In the genomic region with DNA sequence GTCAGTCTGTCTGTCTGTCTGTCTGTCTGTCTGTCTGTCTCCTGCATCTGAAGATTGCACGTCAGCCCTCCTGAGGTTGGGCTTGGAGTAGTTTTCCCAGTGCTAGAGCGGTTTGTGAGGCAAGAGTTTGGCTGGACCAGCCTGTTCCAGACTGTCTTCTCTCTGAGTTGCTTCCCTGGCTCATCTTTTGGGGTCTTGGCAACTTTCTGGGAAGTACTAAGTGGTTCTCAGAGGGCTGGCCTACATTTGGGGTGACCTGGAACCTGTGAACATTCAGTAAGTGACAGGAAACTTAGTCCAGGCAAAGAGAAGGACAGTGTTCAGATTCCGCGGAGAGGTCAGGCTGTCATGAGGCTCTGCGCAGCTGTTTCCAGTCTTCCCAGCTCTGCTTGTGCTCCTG, we compare ENCODE assay signal across 15 mouse cellular contexts. TPM values are rescaled to one million over a fixed set of nuclear protein-coding genes. Genes with fewer than 3 reads are reported as not detected.
DNase-seq lines count a peak whose midpoint lies in the region; ATAC-seq and TF ChIP-seq lines count a peak whose summit lies in the region.
"Had no signal": no experiment of that assay in that cellular context is flagged by ENCODE, and none has a peak within 500 bp of the region (broad histone marks: within the 10 kb centered on the region; RNA-seq: fewer than 3 reads in every experiment).

No protein-coding gene starts in this region.

- H3K36me3 ChIP-seq in kidney, postnatal 0 days (ENCODE audit: insufficient read depth, low read length) = peaks cover 21% of the 10 kb centered on the region
- H3K36me3 ChIP-seq in liver, embryonic 11.5 days (ENCODE audit: control insufficient read depth, insufficient read depth, low read length) = peaks cover 38% of the 10 kb centered on the region
- H3K36me3 ChIP-seq in small intestine, adult 2 months (ENCODE audit: control insufficient read depth, insufficient read depth, low read length) = peaks cover 56% of the 10 kb centered on the region

- peak overlapping the region; percentile 48 for H3K27ac ChIP-seq in cerebellum, adult 2 months (ENCODE audit: insufficient read depth, low read length)
- peak overlapping the region; percentile 82 for H3K27ac ChIP-seq in kidney, postnatal 0 days
- H3K27ac ChIP-seq in liver, embryonic 11.5 days (ENCODE audit: low read depth, low read length) = peak overlapping the region; percentile 89
- peak overlapping the region; percentile 98 for H3K27ac ChIP-seq in small intestine, adult 2 months (ENCODE audit: insufficient read depth, low read depth, low read length)
- H3K27ac ChIP-seq: limb, embryonic 13.5 days had no signal

- no peaks in the 10 kb centered on the region for H3K27me3 ChIP-seq in cerebellum, adult 2 months (ENCODE audit: control insufficient read depth, insufficient read depth, low read length)
- no peaks in the 10 kb centered on the region for H3K27me3 ChIP-seq in kidney, postnatal 0 days (ENCODE audit: insufficient read depth, low read length)
- no peaks in the 10 kb centered on the region for H3K27me3 ChIP-seq in liver, embryonic 11.5 days (replicated peaks; ENCODE audit: control insufficient read depth, insufficient read depth, low read length)
- H3K27me3 ChIP-seq in small intestine, adult 2 months (ENCODE audit: control insufficient read depth, insufficient read depth, low read length) = no peaks in the 10 kb centered on the region
- H3K27me3 ChIP-seq: limb, embryonic 13.5 days had no signal

- DNase-seq in cerebellum, adult 2 months = no peak
- no peak for DNase-seq in cerebellum, postnatal 14 days
- DNase-seq in kidney, postnatal 0 days (ENCODE audit: low spot score) = no peak
- no peak for DNase-seq in kidney, adult 8-10 months
- DNase-seq in liver, embryonic 11.5 days (ENCODE audit: low spot score) = no peak
- DNase-seq in retina, embryonic 14.5 days (ENCODE audit: low spot score) = no peak
- DNase-seq in layer of hippocampus, postnatal 10 days (ENCODE audit: low spot score in 2 of 2) = no peak
- DNase-seq: adrenal gland, postnatal 10 days; cerebellum, postnatal 10 days; heart, postnatal 4 days; midbrain, embryonic 14.5 days; thymus, adult 18-20 months had no signal

- H3K9me3 ChIP-seq in kidney, postnatal 0 days (replicated peaks; ENCODE audit: low read length) = no peaks in the 10 kb centered on the region
- no peaks in the 10 kb centered on the region for H3K9me3 ChIP-seq in liver, embryonic 11.5 days (ENCODE audit: control insufficient read depth, low read length)
- H3K9me3 ChIP-seq: limb, embryonic 13.5 days had no signal

- ATAC-seq in kidney, postnatal 0 days (replicated peaks; ENCODE audit: low FRiP score, low read depth) = no peak
- no peak for ATAC-seq in liver, embryonic 11.5 days (replicated peaks; ENCODE audit: low FRiP score)
- ATAC-seq: forebrain, embryonic 14.5 days had no signal

- TF ChIP-seq POLR2A in cerebellum, adult 2 months (IDR thresholded peaks at IDR 0.05; ENCODE audit: borderline replicate concordance, insufficient read depth, low read length) = no peak
- TF ChIP-seq POLR2A in small intestine, adult 2 months (IDR thresholded peaks at IDR 0.05; ENCODE audit: low read depth, low read length) = no peak

- no peak overlapping the region for H3K4me3 ChIP-seq in cerebellum, adult 2 months (replicated peaks; ENCODE audit: insufficient read depth, low read depth, low read length)
- no peak overlapping the region for H3K4me3 ChIP-seq in kidney, postnatal 0 days (replicated peaks; ENCODE audit: low read depth, low read length)
- H3K4me3 ChIP-seq in liver, embryonic 11.5 days (ENCODE audit: low read depth, low read length) = no peak overlapping the region
- no peak overlapping the region for H3K4me3 ChIP-seq in small intestine, adult 2 months (ENCODE audit: low read depth, low read length)
- H3K4me3 ChIP-seq: limb, embryonic 13.5 days had no signal

- H3K9ac ChIP-seq in kidney, postnatal 0 days (ENCODE audit: low read depth, low read length) = no peak overlapping the region
- no peak overlapping the region; the same call in 1 of the 2 replicates for H3K9ac ChIP-seq in liver, embryonic 11.5 days (ENCODE audit: low read depth, low read length)
- H3K9ac ChIP-seq: limb, embryonic 13.5 days had no signal

- TF ChIP-seq CTCF in cerebellum, adult 2 months (IDR thresholded peaks at IDR 0.05; ENCODE audit: borderline replicate concordance, insufficient read depth, low read depth, low read length) = no peak
- no peak for TF ChIP-seq CTCF in kidney, postnatal 0 days (IDR thresholded peaks at IDR 0.05; ENCODE audit: low read depth)
- no peak for TF ChIP-seq CTCF in small intestine, adult 2 months (IDR thresholded peaks at IDR 0.05; ENCODE audit: extremely low read depth, insufficient read length, insufficient replicate concordance, low read depth, low read length)

- WGBS in cerebellum, adult 2 months = 72% methylated on average over 5 of the region's 5 CpGs
- WGBS in kidney, postnatal 0 days = 84% methylated on average over 5 of the region's 5 CpGs
- 91% methylated on average over 5 of the region's 5 CpGs for WGBS in liver, embryonic 11.5 days
- WGBS in small intestine, adult 2 months = 90% methylated on average over 5 of the region's 5 CpGs

- H3K4me1 ChIP-seq in cerebellum, adult 2 months (ENCODE audit: control insufficient read depth, insufficient read depth, low read length) = peaks cover 46% of the 10 kb centered on the region
- no peaks in the 10 kb centered on the region for H3K4me1 ChIP-seq in kidney, postnatal 0 days (replicated peaks; ENCODE audit: insufficient read depth, low read length)
- H3K4me1 ChIP-seq in liver, embryonic 11.5 days (replicated peaks; ENCODE audit: control insufficient read depth, insufficient read depth, low read length) = peaks cover 57% of the 10 kb centered on the region
- peaks cover 44% of the 10 kb centered on the region for H3K4me1 ChIP-seq in small intestine, adult 2 months (ENCODE audit: control insufficient read depth, insufficient read depth, insufficient read length, low read length)

- H3K4me2 ChIP-seq in kidney, postnatal 0 days (ENCODE audit: low read length) = no peak overlapping the region
- no peak overlapping the region for H3K4me2 ChIP-seq in liver, embryonic 11.5 days
- H3K4me2 ChIP-seq: limb, embryonic 13.5 days had no signal

RNA-seq across cellular contexts. Expression of a gene that starts 14.0 kb away (rescaled TPM):
- 33.1 and 36.5 TPM in 2 replicates for polyA plus RNA-seq in cerebellum, adult 2 months (2012; rRNA removed)
- polyA plus RNA-seq in kidney, postnatal 0 days (2015; fragmentation: Nextera tagmentation; extraction: Ambion mirVana) = 1.0 TPM in 2 replicates
- 0.26 and 1.2 TPM in 2 replicates for polyA plus RNA-seq in liver, embryonic 11.5 days (2014; fragmentation: Nextera tagmentation; extraction: Ambion mirVana)
- 26.0 and 53.2 TPM in 2 replicates for polyA plus RNA-seq in small intestine, adult 2 months (2012; rRNA removed)
- total RNA-seq in layer of hippocampus, postnatal 10 days (2021) = 1 to 10 TPM; 5.0 TPM

RNA-seq across cellular contexts. Expression of a gene that starts 15.7 kb away (rescaled TPM):
- 168 and 220 TPM in 2 replicates for polyA plus RNA-seq in cerebellum, adult 2 months (2012; rRNA removed)
- polyA plus RNA-seq in kidney, postnatal 0 days (2015; fragmentation: Nextera tagmentation; extraction: Ambion mirVana) = 64.2 and 73.4 TPM in 2 replicates
- polyA plus RNA-seq in liver, embryonic 11.5 days (2014; fragmentation: Nextera tagmentation; extraction: Ambion mirVana) = 96.5 and 105 TPM in 2 replicates
- 315 and 714 TPM in 2 replicates for polyA plus RNA-seq in small intestine, adult 2 months (2012; rRNA removed)
- total RNA-seq in layer of hippocampus, postnatal 10 days (2021) = 10 to 100 TPM; 75.1 to 82.7 TPM

RNA-seq across cellular contexts. Expression of a gene that starts 42.5 kb away (rescaled TPM):
- 84.1 and 85.5 TPM in 2 replicates for polyA plus RNA-seq in cerebellum, adult 2 months (2012; rRNA removed)
- polyA plus RNA-seq in kidney, postnatal 0 days (2015; fragmentation: Nextera tagmentation; extraction: Ambion mirVana) = 51.9 and 54.6 TPM in 2 replicates
- polyA plus RNA-seq in liver, embryonic 11.5 days (2014; fragmentation: Nextera tagmentation; extraction: Ambion mirVana) = 53.8 and 59.7 TPM in 2 replicates
- 23.6 and 38.5 TPM in 2 replicates for polyA plus RNA-seq in small intestine, adult 2 months (2012; rRNA removed)
- 10 to 100 TPM; 72.0 to 73.6 TPM for total RNA-seq in layer of hippocampus, postnatal 10 days (2021)

RNA-seq across cellular contexts. Expression of a gene that starts 48.7 kb away (rescaled TPM):
- 317 and 326 TPM in 2 replicates for polyA plus RNA-seq in cerebellum, adult 2 months (2012; rRNA removed)
- 12.2 and 13.5 TPM in 2 replicates for polyA plus RNA-seq in kidney, postnatal 0 days (2015; fragmentation: Nextera tagmentation; extraction: Ambion mirVana)
- 12.9 and 14.2 TPM in 2 replicates for polyA plus RNA-seq in liver, embryonic 11.5 days (2014; fragmentation: Nextera tagmentation; extraction: Ambion mirVana)
- polyA plus RNA-seq in small intestine, adult 2 months (2012; rRNA removed) = 41.0 and 77.3 TPM in 2 replicates
- total RNA-seq in layer of hippocampus, postnatal 10 days (2021) = 10 to 100 TPM; 79.3 to 86.2 TPM

RNA-seq across cellular contexts. Expression of a gene that starts 50.8 kb away (rescaled TPM):
- 40.8 and 41.1 TPM in 2 replicates for polyA plus RNA-seq in cerebellum, adult 2 months (2012; rRNA removed)
- 7.0 and 7.8 TPM in 2 replicates for polyA plus RNA-seq in kidney, postnatal 0 days (2015; fragmentation: Nextera tagmentation; extraction: Ambion mirVana)
- polyA plus RNA-seq in liver, embryonic 11.5 days (2014; fragmentation: Nextera tagmentation; extraction: Ambion mirVana) = 10.4 and 13.5 TPM in 2 replicates
- polyA plus RNA-seq in small intestine, adult 2 months (2012; rRNA removed) = 37.0 and 68.8 TPM in 2 replicates
- total RNA-seq in layer of hippocampus, postnatal 10 days (2021) = 10 to 100 TPM; 31.3 to 31.6 TPM

Comparison
In these comparisons a context has a peak if more than half of its experiments do, and no peak if none do; other contexts are left out.
1. H3K27ac ChIP-seq: peak in every context shown above with its lines; median percentile 98 in small intestine, adult 2 months; 89 in liver, embryonic 11.5 days; 82 in kidney, postnatal 0 days; 48 in cerebellum, adult 2 months.
2. RNA of a gene that starts 14.0 kb away (polyA plus RNA-seq): 26.0 to 53.2 TPM in small intestine, adult 2 months and 33.1 to 36.5 TPM in cerebellum, adult 2 months; 0.26 to 1.2 TPM in liver, embryonic 11.5 days and 1.0 TPM in kidney, postnatal 0 days; every median in the first group is over 10 times any median in the second.